Mouse (Mus musculus) heart, embryonic 15.5 days (tissue): ENCODE measurements around the gene Rbks. TPM values are rescaled to one million over a fixed set of nuclear protein-coding genes. Genes with fewer than 3 reads are reported as not detected.

Source experiments
- ATAC-seq: fragments of 200-750 bp; cut with Nextera tagmentation; replicated peaks from 2 replicates; pipeline ENCODE4 v1.8.0; 2017; ENCODE audit warnings: low read depth, moderate TSS enrichment; ENCODE audit not compliant: insufficient number of reproducible peaks, insufficient read depth, low FRiP score
- H3K27ac ChIP-seq: fragments of 300-500 bp; sonication (generic); 2 replicates; pipeline ENCODE4 v1.5.1; 2015; ENCODE audit warnings: mild to moderate bottlenecking, inconsistent platforms
- H3K27me3 ChIP-seq: fragments of 300-500 bp; sonication (generic); 2 replicates; pipeline ENCODE4 v1.6.1; 2015; ENCODE audit warnings: inconsistent platforms
- H3K36me3 ChIP-seq: fragments of 300-500 bp; sonication (generic); 2 replicates; pipeline ENCODE4 v1.6.1; 2015; ENCODE audit warnings: mild to moderate bottlenecking, inconsistent platforms
- H3K4me1 ChIP-seq: fragments of 300-500 bp; sonication (generic); replicated peaks from 2 replicates; pipeline ENCODE4 v1.6.1; 2015; ENCODE audit warnings: inconsistent platforms
- H3K4me2 ChIP-seq: fragments of 300-500 bp; sonication (generic); 2 replicates; pipeline ENCODE4 v1.6.1; 2015; ENCODE audit warnings: inconsistent platforms, mild to moderate bottlenecking, moderate library complexity
- H3K4me3 ChIP-seq: fragments of 300-500 bp; sonication (generic); 2 replicates; pipeline ENCODE4 v1.5.1; 2015; ENCODE audit warnings: mild to moderate bottlenecking, inconsistent platforms
- H3K9ac ChIP-seq: fragments of 300-500 bp; sonication (generic); 2 replicates; pipeline ENCODE4 v1.6.1; 2015; ENCODE audit warnings: mild to moderate bottlenecking, inconsistent platforms
- H3K9me3 ChIP-seq: fragments of 300-500 bp; sonication (generic); replicated peaks from 2 replicates; pipeline ENCODE4 v1.6.1; 2016; ENCODE audit warnings: inconsistent platforms
- WGBS: fragments of 180-500 bp; shearing (Covaris S2); methylation state at CpG from one replicate; pipeline ENCODE4 v1.1.7; 2015; ENCODE audit warnings: mixed read lengths; 5-methylcytosine and 5-hydroxymethylcytosine counted together
- polyA plus RNA-seq: library from polyadenylated mRNA; unstranded; fragments of >200 nt; fragmentation: Nextera tagmentation; extraction: Ambion mirVana; gene quantifications from 2 replicates; pipeline ENCODE4 v1.2.1, GENCODE M21; 2015

The Rbks gene
- polyA plus RNA-seq, 1 experiment from 2014 or later = 3.9 TPM

GRCm38 (mm10) chr5:31706826-31707225 is 9.4 kb upstream of the Rbks start:
- Histone ChIP-seq H3K9me3 (no peaks in the 10 kb centered on the region), H3K27me3 (no peaks in the 10 kb centered on the region), H3K4me3 (no peak overlapping the region), H3K4me1 (no peaks in the 10 kb centered on the region), H3K36me3 (peaks cover 8% of the 10 kb centered on the region), H3K9ac (no peak overlapping the region), H3K4me2 (no peak overlapping the region), H3K27ac (no peak overlapping the region)
- 74% methylated on average over 4 of the region's 4 CpGs for WGBS
- no peak for ATAC-seq

- ATAC-seq = no peak
- H3K27ac ChIP-seq = no peak overlapping the region
Observed at GRCm38 (mm10) chr5:31704971-31705370, 7.5 kb upstream of the Rbks start.

GRCm38 (mm10) chr5:31699397-31699796 is 2.0 kb upstream of the Rbks start:
- Histone ChIP-seq H3K27me3 (no peaks in the 10 kb centered on the region), H3K4me1 (peaks cover 9% of the 10 kb centered on the region), H3K9ac (no peak overlapping the region), H3K4me3 (no peak overlapping the region), H3K9me3 (no peaks in the 10 kb centered on the region), H3K36me3 (peaks cover 5% of the 10 kb centered on the region), H3K4me2 (no peak overlapping the region), H3K27ac (no peak overlapping the region)
- ATAC-seq = no peak

More at GRCm38 (mm10) chr5:31704971-31705370, 7.5 kb upstream of the Rbks start:
- peaks cover 8% of the 10 kb centered on the region for H3K36me3 ChIP-seq
- no peaks in the 10 kb centered on the region for H3K4me1 ChIP-seq
- H3K27me3 ChIP-seq = no peaks in the 10 kb centered on the region
- WGBS = 78% methylated on average over 5 of the region's 5 CpGs
- no peak overlapping the region for H3K4me3 ChIP-seq
- no peak overlapping the region for H3K4me2 ChIP-seq
- H3K9ac ChIP-seq = no peak overlapping the region
- no peaks in the 10 kb centered on the region for H3K9me3 ChIP-seq

DNA sequence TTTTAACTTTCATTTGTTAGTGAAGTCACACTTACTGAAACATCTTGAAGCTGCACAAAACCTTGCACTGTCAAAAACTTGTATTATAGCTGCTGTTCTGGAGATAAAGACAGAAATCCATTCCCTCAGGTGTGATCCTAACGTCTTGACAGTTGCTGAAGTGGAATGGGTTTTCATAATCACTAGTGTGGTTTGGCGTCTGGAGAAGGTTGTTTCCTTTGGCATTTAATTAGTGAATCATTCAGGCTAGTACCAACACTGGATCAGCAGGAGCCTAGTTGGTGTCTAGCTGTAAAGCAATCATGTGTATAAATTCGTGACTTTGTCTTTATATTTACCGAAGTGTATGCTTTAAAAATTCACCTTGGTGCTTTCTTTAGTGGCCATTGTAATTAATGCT is 1.5 kb upstream of the Rbks start:
- Histone ChIP-seq H3K4me1 (peaks cover 9% of the 10 kb centered on the region), H3K4me3 (no peak overlapping the region), H3K27ac (0 out of 2 replicates have a peak overlapping the region, but pooled peaks have one; percentile 4), H3K27me3 (no peaks in the 10 kb centered on the region), H3K36me3 (peaks cover 5% of the 10 kb centered on the region), H3K9ac (no peak overlapping the region), H3K4me2 (peak overlapping the region; percentile 83), H3K9me3 (no peaks in the 10 kb centered on the region)
- 51% methylated on average over 4 of the region's 4 CpGs for WGBS
- no peak for ATAC-seq

DNA sequence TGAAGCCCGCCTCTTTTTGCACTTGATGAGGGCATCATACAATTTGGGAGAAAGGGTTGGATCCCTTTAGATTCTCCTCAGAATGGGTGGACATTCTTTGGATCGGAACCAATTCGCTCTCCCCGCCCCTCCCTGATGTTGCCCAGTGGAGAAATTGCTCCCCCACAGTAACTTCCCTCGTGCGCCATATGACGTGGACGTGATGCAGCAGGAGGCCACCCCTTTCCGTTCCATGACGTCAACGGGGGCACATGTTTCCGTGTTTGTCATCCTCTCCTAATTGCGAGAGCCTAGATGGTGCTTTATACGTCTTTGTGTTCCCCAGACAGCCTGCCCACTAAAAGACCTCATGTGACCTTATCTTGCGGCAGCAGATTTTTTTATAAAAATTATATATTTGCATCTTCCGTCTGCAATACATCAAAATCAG is 885 bp upstream of the Rbks start:
- Histone ChIP-seq H3K4me1 (peaks cover 9% of the 10 kb centered on the region), H3K9me3 (no peaks in the 10 kb centered on the region), H3K4me3 (peak overlapping the region; percentile 89), H3K27ac (peak overlapping the region; percentile 92), H3K36me3 (peaks cover 5% of the 10 kb centered on the region), H3K27me3 (no peaks in the 10 kb centered on the region), H3K9ac (peak overlapping the region; percentile 86), H3K4me2 (peak overlapping the region; percentile 83)
- ATAC-seq = peak; percentile 62
- WGBS = 3% methylated on average over 16 of the region's 16 CpGs

- peak within 1 kb of the TSS; percentile 83 for H3K4me2 ChIP-seq
- H3K4me1 ChIP-seq = peaks cover 9% of the 10 kb centered on the region
- H3K27me3 ChIP-seq = no peaks in the 10 kb centered on the region
- peak within 1 kb of the TSS; percentile 89 for H3K4me3 ChIP-seq
- H3K9ac ChIP-seq = peak within 1 kb of the TSS; percentile 86
- WGBS = under 1% methylated on average over 71 of the region's 71 CpGs
- no peaks in the 10 kb centered on the region for H3K9me3 ChIP-seq
- H3K27ac ChIP-seq = peak within 1 kb of the TSS; percentile 92
- peak; percentile 90 for ATAC-seq
- H3K36me3 ChIP-seq = peaks cover 5% of the 10 kb centered on the region
Observed at GRCm38 (mm10) chr5:31697644-31698296, 343 bp upstream of the Rbks start, which contains the start of gene Babam2. Babam2 (plus strand) TSS chr5:31697684.

- H3K4me3 ChIP-seq = no peak overlapping the region
- no peaks in the 10 kb centered on the region for H3K9me3 ChIP-seq
- no peaks in the 10 kb centered on the region for H3K27me3 ChIP-seq
- H3K4me1 ChIP-seq = peaks cover 5% of the 10 kb centered on the region; the same call in 1 of the 2 replicates
- H3K4me2 ChIP-seq = no peak overlapping the region
- no peak overlapping the region for H3K9ac ChIP-seq
- no peaks in the 10 kb centered on the region for H3K36me3 ChIP-seq
- no peak overlapping the region for H3K27ac ChIP-seq
- ATAC-seq = no peak
Observed at GRCm38 (mm10) chr5:31693191-31693590, 4.2 kb downstream of the Rbks start.

DNA sequence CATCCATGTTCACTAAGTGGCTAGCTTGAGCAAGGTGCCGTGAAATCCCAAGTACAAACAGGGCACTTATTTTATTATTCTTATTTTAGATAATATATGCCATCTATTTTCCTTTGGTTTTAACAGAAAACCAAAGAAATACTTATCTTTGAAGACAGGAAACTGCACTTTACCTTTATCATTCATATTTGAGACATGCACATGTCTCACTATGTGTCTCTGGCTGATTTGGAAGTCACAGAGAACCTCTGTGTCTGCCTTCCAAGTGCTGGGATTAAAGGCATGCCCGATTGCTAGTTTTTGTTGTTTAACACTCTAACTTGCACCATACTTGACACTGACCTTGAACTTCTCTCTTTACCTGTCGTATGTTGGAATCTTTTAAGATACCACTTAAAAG is 9.5 kb downstream of the Rbks start:
- H3K27me3 ChIP-seq = no peaks in the 10 kb centered on the region
- H3K36me3 ChIP-seq = no peaks in the 10 kb centered on the region
- 84% methylated on average over 3 of the region's 3 CpGs for whole genome bisulfite sequencing
- ATAC-seq = no peak
- no peak overlapping the region for H3K9ac ChIP-seq
- H3K9me3 ChIP-seq = no peaks in the 10 kb centered on the region
- no peaks in the 10 kb centered on the region for H3K4me1 ChIP-seq
- no peak overlapping the region for H3K27ac ChIP-seq
- H3K4me2 ChIP-seq = no peak overlapping the region
- H3K4me3 ChIP-seq = no peak overlapping the region

DNA sequence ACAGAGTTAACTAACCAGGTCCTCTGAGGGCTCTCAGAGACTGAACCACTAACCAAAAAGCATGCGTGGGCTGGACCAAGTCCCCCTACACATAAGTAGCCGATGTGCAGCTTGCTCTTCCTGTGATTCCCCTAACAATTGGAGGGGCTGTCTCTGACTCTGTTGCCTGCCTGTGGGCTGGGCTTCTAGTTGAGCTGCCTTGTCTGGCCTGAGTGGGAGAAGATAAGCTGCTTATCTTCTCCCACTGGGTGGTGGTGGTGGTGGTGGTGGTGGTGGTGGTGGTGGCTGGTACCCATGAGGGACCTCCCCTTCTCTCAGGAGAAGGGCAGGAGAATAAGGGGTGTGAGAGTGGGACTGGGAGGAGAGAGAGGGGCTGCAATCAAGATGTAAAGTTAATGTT is 11.4 kb downstream of the Rbks start:
- H3K9me3 ChIP-seq = no peaks in the 10 kb centered on the region
- 48% methylated on average over 2 of the region's 2 CpGs for WGBS
- no peak overlapping the region for H3K4me3 ChIP-seq
- H3K4me1 ChIP-seq = no peaks in the 10 kb centered on the region
- no peak overlapping the region for H3K4me2 ChIP-seq
- ATAC-seq = no peak
- H3K9ac ChIP-seq = no peak overlapping the region
- no peaks in the 10 kb centered on the region for H3K36me3 ChIP-seq
- no peak overlapping the region for H3K27ac ChIP-seq
- H3K27me3 ChIP-seq = no peaks in the 10 kb centered on the region

- no peaks in the 10 kb centered on the region for H3K27me3 ChIP-seq
- no peak overlapping the region for H3K4me2 ChIP-seq
- no peak overlapping the region for H3K4me3 ChIP-seq
- no peaks in the 10 kb centered on the region for H3K9me3 ChIP-seq
- no peaks in the 10 kb centered on the region for H3K4me1 ChIP-seq
- no peak overlapping the region for H3K27ac ChIP-seq
- WGBS = 86% methylated on average over 1 of the region's 1 CpGs
- ATAC-seq = no peak
- H3K36me3 ChIP-seq = no peaks in the 10 kb centered on the region
- no peak overlapping the region for H3K9ac ChIP-seq
Observed at GRCm38 (mm10) chr5:31682305-31682704, 15.1 kb downstream of the Rbks start.

GRCm38 (mm10) chr5:31680183-31680582 is 17.2 kb downstream of the Rbks start:
- no peak overlapping the region for H3K27ac ChIP-seq
- no peaks in the 10 kb centered on the region for H3K36me3 ChIP-seq
- no peak for ATAC-seq
- H3K4me3 ChIP-seq = no peak overlapping the region
- H3K9me3 ChIP-seq = no peaks in the 10 kb centered on the region
- H3K27me3 ChIP-seq = no peaks in the 10 kb centered on the region
- WGBS = 77% methylated on average over 4 of the region's 4 CpGs
- no peak overlapping the region for H3K9ac ChIP-seq
- H3K4me2 ChIP-seq = no peak overlapping the region
- no peaks in the 10 kb centered on the region for H3K4me1 ChIP-seq

DNA sequence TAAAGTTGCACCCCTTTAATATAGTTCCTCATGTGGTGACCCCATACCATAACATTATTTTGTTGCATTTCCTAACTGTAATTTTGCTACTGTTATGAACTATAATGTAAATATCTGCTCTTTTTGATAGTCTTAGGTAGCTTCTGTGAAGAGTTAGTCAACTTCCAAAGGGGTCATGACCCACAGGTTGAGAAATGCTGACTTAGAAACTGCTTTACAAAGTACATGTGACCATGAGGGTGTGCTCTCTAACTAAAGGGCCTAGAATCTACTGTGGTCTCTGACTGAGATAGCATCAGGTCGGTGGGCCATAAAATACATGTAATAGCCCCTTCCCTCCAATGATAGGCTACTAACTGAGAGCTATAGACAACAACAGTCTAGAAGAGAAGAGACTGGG is 19.4 kb downstream of the Rbks start:
- no peaks in the 10 kb centered on the region for H3K27me3 ChIP-seq
- no peak for ATAC-seq
- H3K4me3 ChIP-seq = no peak overlapping the region
- no peak overlapping the region for H3K9ac ChIP-seq
- no peaks in the 10 kb centered on the region for H3K36me3 ChIP-seq
- H3K4me2 ChIP-seq = no peak overlapping the region
- 71% methylated on average over 1 of the region's 1 CpGs for WGBS
- H3K9me3 ChIP-seq = no peaks in the 10 kb centered on the region
- H3K4me1 ChIP-seq = peaks cover 7% of the 10 kb centered on the region; the same call in 1 of the 2 replicates
- H3K27ac ChIP-seq = no peak overlapping the region
